Mouse (Mus musculus) cerebellum, postnatal 36 days (tissue): ENCODE data around the gene Gm9736.
"Not testable (repeated sequence)": the region's sequence is repeated elsewhere in the genome, so short reads cannot be mapped to it uniquely, and the experiment has no call there.

Source experiments
- DNase-seq, 2 experiments: peaks; one replicate each; pipeline ENCODE4 v3.0.0; 2021 to 2022; ENCODE audit warnings: mixed read lengths in 2 of 2

Gm9736 gene

DNA sequence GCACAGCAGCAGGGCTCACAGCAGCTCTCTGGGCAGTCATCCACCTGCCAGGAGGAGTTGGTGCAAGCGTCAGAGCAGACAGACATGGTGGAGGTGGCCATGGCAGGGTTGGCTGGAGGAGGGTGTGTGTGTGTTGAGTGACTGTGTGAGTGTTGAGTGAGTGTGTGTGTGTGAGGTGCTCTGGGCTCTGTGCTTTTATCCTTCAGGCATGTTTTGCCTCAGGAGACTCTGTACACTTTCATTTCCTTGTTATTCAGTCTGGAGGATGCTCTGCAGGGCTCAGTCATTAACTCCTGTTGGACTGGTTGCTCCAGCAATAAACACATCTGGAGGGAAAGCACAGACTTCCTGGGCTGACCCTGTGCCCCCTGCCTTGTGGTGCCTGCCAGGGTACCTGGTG lies at the start of gene Gm9736:
TSS of gene Gm9736 (minus strand) at position 101 of the 400 bp plus-strand sequence.
- DNase-seq: not testable (repeated sequence)

DNA sequence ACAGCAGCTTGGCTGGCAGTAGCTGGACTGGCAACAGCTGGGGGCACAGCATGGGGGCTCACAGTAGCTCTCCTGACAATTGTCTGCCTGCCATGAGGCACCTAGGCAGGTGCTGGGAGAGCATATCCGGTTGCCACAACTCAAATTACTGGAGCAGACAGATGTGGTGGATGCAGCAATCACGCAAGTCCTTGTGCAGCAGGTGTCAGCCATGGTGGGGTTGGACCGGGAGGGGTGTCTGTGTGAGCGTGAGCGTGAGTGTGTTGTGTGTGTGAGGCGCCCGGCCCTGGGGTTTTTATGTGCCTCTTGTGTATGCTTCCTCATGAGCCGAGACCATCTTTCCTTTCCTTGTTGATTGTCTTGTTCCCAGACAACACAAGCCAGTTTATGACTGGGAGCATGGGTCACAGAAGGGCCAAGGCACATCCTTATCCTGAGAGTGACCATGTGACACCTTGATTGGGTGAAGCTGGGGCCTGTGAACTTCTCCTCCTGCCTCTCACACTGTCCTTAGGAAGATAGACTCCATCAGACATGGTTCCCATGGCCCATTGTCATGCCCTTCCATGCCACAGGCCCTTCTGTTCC lies 47.9 kb upstream of the Gm9736 start, which contains the start of gene Gm19668:
TSS of gene Gm19668 (minus strand) at position 213 of the 588 bp plus-strand sequence.
- DNase-seq: no peak

DNA sequence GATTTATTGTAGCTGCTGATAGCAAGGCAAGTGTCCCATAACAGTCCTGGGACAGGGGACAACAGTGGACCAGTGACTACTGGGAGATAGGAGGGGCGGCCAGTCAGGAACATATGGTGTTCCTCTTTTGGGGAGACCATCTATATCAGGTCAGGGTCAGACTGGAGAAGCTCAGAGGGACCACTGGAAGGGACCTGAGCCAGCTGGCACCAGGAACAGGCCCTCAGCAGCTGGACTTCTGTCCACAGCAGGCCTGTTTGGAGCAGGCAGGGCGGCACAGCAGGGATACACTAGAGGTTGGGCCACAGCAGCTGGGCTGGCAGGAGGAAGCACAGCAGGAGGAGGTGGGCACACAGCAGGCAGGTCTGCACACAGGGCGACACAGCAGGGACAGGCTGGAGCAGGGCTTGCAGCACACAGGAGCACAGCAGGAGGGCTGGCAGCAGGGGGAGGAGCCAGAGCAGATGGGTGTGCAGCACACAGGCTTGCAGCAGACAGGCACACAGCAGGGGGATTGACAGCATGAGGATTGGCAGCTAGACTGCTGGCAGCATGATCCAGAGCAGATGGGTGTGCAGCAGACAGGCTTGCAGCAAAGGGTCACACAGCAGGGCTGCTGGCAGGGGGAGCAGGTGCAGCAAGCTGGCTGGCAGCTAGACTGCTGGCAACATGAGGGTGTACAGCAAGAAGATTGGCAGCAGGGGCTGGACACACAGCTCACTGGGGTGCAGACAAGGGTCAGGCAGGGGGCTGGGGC lies 47.2 kb upstream of the Gm9736 start:
- DNase-seq: peak in 1 of 2 experiments; percentile 14

DNA sequence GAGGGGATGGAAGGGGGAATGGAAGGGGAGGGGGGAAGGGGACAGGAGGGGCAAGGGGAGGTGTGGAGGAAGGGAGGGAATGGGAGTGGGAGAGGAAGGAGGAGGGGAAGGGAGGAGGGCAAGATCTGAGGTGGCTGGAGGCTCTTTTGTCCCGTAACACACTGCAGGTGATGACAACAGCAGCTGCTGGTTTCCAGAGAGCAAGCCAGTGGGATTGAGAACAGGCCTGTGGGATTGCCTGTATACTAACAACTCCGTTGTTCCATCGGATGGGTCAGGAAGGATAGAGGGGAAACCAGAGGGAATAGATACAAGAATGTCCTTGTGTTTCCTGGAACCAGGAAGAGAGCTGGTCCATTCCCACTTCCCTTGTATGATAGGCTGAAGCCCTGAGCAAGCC lies 46.5 kb upstream of the Gm9736 start:
- no peak for DNase-seq

DNA sequence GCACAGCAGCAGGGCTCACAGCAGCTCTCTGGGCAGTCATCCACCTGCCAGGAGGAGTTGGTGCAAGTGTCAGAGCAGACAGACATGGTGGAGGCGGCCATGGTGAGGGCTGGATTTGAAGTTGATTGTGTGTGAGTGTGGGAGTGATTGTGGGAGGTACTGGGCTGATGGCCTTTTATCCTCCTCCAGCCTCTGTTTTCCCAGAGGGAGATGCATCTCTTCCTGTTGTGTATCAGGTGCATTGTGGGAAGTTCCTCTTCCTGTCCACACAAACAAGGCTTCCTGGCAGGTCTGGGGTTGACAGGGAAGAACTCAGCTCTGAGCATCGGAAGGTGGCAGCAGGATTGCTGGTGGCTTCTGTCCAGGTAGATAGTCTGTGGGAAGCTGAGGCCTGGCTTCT lies 43.8 kb upstream of the Gm9736 start, which contains the start of gene Gm9639:
TSS of gene Gm9639 (minus strand) at position 101 of the 400 bp plus-strand sequence.
- no peak for DNase-seq

DNA sequence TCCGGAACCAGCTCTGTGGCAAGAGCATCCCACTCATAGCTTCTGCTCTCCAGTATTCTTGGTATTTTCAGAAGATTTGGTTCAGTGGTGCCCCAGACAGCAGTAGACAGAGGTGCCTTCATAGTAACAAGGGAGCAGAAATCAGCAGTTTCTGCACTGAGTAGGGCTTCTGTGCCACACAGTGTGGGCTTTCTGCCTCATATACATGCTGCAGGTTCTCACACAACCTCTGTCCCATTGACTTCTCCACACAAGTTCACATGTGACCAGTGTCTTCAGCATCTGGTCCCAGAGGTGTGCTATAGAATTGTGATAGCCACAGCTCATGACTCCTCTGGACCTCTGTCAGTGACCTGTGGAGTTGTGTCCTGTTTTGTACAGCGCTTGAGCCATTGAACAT lies 37.5 kb upstream of the Gm9736 start:
- no peak for DNase-seq

DNA sequence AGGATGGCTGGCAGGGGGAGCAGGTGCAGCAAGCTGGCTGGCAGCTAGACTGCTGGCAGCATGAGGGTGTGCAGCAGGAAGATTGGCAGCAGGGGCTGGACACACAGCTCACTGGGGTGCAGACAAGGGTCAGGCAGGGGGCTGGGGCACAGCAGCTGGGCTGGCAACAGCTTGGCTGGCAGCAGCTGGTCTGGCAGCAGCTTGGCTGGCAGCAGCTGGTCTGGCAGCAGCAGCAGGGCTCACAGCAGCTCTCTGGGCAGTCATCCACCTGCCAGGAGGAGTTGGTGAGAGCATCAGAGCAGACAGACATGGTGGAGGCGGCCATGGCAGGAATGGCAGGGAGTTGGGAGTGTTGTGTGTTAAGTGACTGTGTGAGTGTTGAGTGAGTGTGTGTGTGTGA lies 36.7 kb upstream of the Gm9736 start, which contains the start of gene Gm7137:
TSS of gene Gm7137 (minus strand) at position 325 of the 400 bp plus-strand sequence.
- DNase-seq: not testable (repeated sequence)

DNA sequence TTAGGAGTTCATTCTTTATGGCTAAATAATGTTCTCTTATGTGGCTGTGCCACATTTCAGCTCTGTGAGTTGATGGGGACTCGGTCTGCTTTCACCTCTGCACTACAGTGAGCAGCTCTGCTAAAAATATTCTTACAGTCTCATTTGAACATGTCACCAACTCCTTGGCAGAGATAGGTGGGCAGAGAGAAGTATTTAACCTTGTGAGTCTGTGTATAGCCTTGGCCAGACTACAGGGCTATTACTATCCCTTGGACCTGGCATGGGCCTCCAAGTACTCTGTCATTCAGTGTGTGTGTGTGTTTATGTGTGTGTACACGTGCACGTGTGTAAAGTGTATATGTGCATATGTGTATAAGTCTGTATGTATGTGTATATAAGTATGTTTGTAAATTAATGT lies 32.2 kb upstream of the Gm9736 start:
- not testable (repeated sequence) for DNase-seq

DNA sequence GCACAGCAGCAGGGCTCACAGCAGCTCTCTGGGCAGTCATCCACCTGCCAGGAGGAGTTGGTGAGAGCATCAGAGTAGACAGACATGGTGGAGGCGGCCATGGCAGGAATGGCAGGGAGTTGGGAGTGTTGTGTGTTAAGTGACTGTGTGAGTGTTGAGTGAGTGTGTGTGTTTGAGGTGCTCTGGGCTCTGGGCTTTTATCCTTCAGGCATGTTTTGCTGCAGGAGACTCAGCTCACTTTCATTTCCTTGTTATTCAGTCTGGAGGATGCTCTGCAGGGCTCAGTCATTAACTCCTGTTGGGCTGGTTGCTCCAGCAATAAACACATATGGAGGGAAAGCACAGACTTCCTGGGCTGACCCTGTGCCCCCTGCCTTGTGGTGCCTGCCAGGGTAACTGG lies 31.3 kb upstream of the Gm9736 start, which contains the start of gene Gm3250:
TSS of gene Gm3250 (minus strand) at position 101 of the 400 bp plus-strand sequence.
- DNase-seq: not testable (repeated sequence)

DNA sequence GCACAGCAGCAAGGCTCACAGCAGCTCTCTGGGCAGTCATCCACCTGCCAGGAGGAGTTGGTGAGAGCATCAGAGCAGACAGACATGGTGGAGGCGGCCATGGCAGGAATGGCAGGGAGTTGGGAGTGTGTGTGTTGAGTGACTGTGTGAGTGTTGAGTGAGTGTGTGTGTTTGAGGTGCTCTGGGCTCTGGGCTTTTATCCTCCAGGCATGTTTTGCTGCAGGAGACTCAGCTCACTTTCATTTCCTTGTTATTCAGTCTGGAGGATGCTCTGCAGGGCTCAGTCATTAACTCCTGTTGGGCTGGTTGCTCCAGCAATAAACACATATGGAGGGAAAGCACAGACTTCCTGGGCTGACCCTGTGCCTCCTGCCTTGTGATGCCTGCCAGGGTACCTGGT lies 25.7 kb upstream of the Gm9736 start, which contains the start of gene Gm7138:
TSS of gene Gm7138 (minus strand) at position 101 of the 400 bp plus-strand sequence.
- DNase-seq: not testable (repeated sequence)

DNA sequence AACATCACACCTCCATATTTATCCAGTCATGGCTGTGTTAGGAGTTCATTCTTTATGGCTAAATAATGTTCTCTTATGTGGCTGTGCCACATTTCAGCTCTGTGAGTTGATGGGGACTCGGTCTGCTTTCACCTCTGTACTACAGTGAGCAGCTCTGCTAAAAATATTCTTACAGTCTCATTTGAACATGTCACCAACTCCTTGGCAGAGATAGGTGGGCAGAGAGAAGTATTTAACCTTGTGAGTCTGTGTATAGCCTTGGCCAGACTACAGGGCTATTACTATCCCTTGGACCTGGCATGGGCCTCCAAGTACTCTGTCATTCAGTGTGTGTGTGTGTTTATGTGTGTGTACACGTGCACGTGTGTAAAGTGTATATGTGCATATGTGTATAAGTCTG lies 21.0 kb upstream of the Gm9736 start:
- DNase-seq: not testable (repeated sequence)

DNA sequence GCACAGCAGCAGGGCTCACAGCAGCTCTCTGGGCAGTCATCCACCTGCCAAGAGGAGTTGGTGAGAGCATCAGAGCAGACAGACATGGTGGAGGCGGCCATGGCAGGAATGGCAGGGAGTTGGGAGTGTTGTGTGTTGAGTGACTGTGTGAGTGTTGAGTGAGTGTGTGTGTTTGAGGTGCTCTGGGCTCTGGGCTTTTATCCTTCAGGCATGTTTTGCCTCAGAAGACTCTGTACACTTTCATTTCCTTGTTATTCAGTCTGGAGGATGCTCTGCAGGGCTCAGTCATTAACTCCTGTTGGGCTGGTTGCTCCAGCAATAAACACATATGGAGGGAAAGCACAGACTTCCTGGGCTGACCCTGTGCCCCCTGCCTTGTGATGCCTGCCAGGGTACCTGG lies 20.1 kb upstream of the Gm9736 start, which contains the start of gene Gm3238:
TSS of gene Gm3238 (minus strand) at position 101 of the 400 bp plus-strand sequence.
- DNase-seq: not testable (repeated sequence)

DNA sequence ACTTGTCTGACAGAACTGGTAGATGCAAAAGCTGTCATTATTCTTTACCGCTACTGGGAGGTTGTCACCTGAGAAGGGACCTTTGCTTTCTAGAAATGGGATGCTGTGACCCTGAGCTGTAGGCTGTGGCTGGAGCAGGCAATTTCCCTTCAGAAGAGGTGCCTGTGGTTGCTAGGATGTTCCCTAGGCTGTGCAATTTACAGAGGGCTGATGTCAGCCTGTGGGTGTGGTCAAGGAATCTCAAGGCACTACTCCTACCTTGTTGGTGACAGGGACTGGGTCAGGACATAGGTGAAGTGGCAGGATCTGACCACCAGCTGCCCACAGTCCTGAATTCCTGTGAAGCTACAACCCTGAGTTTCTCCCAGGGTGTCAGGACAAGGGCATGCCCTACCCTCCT lies 18.6 kb upstream of the Gm9736 start:
- no peak for DNase-seq

DNA sequence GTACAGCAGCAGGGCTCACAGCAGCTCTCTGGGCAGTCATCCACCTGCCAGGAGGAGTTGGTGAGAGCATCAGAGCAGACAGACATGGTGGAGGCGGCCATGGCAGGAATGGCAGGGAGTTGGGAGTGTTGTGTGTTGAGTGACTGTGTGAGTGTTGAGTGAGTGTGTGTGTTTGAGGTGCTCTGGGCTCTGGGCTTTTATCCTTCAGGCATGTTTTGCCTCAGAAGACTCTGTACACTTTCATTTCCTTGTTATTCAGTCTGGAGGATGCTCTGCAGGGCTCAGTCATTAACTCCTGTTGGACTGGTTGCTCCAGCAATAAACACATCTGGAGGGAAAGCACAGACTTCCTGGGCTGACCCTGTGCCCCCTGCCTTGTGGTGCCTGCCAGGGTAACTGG lies 8.4 kb upstream of the Gm9736 start, which contains the start of gene Gm3233:
TSS of gene Gm3233 (minus strand) at position 101 of the 400 bp plus-strand sequence.
- DNase-seq: not testable (repeated sequence)

DNA sequence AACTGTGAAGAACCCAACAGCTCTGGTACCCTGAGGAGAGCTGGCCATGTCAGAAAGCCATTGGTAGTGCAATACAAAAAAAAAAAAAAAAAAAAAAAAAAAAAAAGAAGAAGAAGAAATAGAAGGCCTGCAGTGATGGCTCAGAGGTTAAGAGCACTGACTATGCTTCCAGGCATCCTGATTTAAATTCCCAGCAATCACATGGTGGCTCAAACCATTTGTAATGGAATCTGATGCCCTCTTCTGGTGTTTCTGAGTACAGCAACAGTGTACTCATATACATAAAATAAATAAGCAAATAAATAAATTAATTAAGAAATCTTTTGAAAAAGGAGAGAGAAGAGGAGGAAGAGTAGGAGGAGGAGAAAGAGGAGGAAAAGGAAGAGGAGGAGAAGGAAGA lies 2.3 kb upstream of the Gm9736 start:
- no peak for DNase-seq

DNA sequence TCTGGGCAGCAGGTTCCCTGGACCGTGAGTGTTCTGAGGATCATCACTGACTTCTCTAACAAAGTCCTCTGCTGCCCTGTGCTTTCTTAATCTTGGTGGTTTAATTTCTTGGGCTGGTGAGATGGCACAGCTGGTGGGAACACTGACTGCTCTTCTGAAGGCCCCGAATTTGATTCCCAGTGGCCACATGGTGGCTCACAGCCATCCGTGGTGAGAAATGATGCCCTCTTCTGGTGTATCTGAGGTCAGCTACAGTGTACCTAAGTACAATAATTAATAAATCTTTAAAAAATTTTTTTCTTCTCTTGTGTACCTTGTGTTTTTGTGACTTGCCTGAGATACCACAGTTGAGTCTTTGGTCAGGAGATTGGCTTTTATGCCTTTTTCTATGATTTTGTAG lies 1.2 kb upstream of the Gm9736 start:
- DNase-seq: not testable (repeated sequence)

DNA sequence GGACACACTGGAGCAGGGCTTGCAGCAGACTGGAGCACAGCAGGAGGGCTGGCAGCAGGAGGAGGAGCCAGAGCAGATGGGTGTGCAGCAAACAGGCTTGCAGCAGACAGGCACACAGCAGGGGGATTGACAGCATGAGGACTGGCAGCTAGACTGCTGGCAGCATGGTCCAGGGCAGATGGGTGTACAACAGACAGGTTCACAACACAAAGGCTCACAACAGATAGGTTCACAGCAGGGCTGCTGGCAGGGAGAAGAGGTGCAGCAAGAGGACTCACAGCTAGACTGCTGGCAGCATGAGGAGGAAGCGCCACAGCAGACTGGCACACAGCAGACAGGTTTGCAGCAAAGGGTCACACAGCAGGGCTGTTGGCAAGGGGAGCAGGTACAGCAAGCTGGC lies 468 bp downstream of the Gm9736 start:
- peak; percentile 8 to 12 for DNase-seq

DNA sequence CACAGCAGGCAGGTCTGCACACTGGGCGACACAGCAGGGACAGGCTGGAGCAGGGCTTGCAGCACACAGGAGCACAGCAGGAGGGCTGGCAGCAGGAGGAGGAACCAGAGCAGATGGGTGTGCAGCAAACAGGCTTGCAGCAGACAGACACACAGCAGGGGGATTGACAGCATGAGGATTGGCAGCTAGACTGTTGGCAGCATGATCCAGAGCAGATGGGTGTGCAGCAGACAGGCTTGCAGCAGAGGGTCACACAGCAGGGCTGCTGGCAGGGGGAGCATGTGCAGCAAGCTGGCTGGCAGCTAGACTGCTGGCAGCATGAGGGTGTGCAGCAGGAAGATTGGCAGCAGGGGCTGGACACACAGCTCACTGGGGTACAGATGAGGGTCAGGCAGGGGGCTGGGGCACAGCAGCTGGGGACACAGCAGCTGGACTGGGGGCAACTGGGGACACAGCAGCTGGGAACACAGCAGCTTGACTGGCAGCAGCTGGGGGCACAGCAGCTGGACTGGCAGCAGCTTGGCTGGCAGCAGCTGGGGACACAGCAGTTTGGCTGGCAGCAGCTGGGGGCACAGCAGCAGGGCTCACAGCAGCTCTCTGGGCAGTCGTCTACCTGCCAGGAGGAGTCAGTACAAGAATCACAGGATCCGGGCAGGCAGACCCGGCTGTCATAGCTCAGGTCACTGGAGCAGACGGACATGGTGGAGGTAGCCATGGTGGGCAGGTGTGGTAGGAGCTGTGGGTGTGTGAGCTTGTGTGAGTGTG lies 9.0 kb downstream of the Gm9736 start, which contains the start of gene Gm18596:
TSS of gene Gm18596 (minus strand) at position 715 of the 765 bp plus-strand sequence.
- peak in 1 of 2 experiments; percentile 8 for DNase-seq

DNA sequence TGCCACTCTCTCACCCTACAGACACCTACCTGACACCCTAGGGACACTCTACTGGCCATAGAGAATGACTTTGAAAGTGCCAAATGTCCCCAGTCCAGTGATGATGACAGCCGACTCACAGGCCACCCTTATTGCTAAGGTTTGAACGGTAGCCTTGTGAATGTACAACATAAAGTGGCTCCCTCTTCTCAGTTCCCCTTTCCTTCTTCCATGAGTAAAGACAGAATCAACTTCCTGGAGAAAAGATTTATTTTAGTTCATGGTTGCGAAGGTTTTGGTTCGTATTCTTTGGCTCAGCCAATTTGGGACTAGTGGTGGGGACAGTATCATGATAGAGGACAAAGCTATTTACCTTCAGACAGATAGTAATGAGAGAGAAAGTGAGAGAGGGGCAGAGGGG lies 12.2 kb downstream of the Gm9736 start:
- no peak for DNase-seq

DNA sequence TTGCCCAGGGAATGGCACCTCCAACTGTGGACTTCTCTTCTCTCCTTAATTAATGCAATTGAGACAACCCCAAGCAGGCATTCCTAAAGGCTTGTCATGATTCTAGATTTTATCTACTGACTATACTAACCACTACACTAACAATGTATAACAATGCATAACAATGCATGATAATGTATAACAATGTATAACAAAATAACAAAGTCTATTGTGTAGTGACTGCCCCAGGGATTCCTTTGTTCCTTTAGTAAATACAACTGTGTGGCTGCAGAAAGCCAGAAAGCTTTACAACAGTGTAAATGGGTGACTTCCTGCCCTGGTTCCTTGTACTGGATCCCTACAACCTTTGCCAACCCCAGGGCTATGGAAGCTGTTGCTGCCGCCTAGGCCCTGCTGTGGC lies 15.2 kb downstream of the Gm9736 start:
- DNase-seq: no peak

DNA sequence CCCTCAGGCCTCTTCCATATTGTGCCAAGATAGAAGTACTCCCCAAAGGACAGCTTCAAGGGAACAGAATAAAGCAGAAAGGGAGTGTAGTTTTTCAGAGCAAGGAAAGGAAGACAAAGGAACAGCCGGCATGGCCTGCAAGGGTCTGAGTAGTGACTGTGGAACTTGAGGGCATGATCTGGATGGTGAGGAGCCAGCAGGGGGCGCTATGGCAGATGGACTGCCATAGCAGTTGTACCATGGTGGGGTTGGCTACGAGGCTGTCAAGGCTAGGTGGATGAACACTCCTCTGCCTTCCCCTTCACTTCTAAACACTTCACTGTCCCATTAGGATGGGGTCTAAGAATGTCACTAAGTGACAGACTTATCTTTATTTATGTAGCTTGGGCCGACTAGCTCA lies 21.9 kb downstream of the Gm9736 start:
- no peak for DNase-seq

DNA sequence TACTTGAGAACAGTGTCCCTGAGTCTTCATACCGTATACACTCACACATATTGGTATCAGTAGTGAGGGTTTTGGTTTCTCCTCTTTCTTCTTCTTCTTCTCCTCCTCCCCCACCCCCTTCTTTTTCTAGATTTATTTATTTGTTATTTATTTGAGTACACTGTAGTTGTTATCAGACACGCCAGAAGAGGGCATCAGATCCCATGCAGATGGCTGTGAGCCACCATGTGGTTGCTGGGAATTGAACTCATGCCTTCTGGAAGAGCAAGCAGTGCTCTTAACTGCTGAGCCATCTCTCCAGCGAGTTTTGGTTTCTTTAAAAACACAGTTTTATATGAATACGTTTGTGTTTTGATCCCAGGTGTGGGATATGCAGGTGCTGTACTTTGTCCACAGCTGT lies 22.9 kb downstream of the Gm9736 start:
- DNase-seq: no peak

DNA sequence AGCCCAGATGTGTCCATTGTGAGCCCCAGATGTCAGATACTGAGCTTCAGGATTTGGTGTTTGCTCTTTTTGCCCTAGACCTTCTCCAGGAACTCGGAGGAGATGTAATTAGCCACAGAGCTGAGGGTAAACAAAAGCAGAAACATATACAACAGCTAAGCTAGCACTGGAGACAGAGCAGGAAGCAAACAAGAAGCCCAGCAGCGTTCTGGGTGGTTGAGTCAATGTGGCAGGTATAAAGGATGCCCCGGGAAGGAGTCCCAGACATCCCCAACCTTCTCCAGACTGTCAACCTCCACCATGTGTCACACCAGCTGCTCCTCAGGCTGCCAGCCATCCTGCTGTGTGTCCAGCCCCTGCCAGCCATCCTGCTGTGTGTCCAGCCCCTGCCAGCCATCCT lies 25.0 kb downstream of the Gm9736 start, which contains the start of gene Gm10100:
TSS of gene Gm10100 (plus strand) at position 301 of the 400 bp plus-strand sequence.
- DNase-seq: peak; percentile 4 to 15
